Mouse (Mus musculus) hindbrain, embryonic 14.5 days (tissue): Measurements from ENCODE around the gene Kif1b. TPM values are rescaled to one million over a fixed set of nuclear protein-coding genes. Genes with fewer than 3 reads are reported as not detected.
"Not testable (repeated sequence)": the region's sequence is repeated elsewhere in the genome, so short reads cannot be mapped to it uniquely, and the experiment has no call there.

ENCODE experiments used
- ATAC-seq: fragments of 200-750 bp; cut with Nextera tagmentation; 2 replicates; pipeline ENCODE4 v1.8.0; 2017; ENCODE audit warnings: moderate number of reproducible peaks, mild to moderate bottlenecking, moderate TSS enrichment, moderate library complexity; ENCODE audit not compliant: low FRiP score
- DNase-seq: peaks from one replicate; pipeline ENCODE4 v3.0.0-alpha.2; 2015; ENCODE audit warnings: low spot score
- H3K27ac ChIP-seq: fragments of 300-500 bp; sonication (generic); 2 replicates; pipeline ENCODE4 v1.5.1; 2014; ENCODE audit warnings: mild to moderate bottlenecking, moderate library complexity
- H3K27me3 ChIP-seq: fragments of 300-500 bp; sonication (generic); 2 replicates; pipeline ENCODE4 v1.6.1; 2014; ENCODE audit warnings: mild to moderate bottlenecking, low read length, mixed read lengths; ENCODE audit not compliant: control insufficient read depth, insufficient read depth
- H3K36me3 ChIP-seq: fragments of 300-500 bp; sonication (generic); replicated peaks from 2 replicates; pipeline ENCODE4 v1.6.1; 2014; ENCODE audit not compliant: control insufficient read depth, insufficient read depth
- H3K4me1 ChIP-seq: fragments of 300-500 bp; sonication (generic); replicated peaks from 2 replicates; pipeline ENCODE4 v1.6.1; 2014; ENCODE audit warnings: antibody characterized with exemption, low read length, mixed read lengths; ENCODE audit not compliant: control insufficient read depth, insufficient read depth
- H3K4me2 ChIP-seq: fragments of 300-500 bp; sonication (generic); replicated peaks from 2 replicates; pipeline ENCODE4 v1.6.1; 2014; ENCODE audit warnings: mild to moderate bottlenecking, moderate library complexity
- H3K4me3 ChIP-seq: fragments of 300-500 bp; sonication (generic); replicated peaks from 2 replicates; pipeline ENCODE4 v1.5.1; 2014; ENCODE audit warnings: mild to moderate bottlenecking, low read length
- H3K9ac ChIP-seq: fragments of 300-500 bp; sonication (generic); 2 replicates; pipeline ENCODE4 v1.6.1; 2014
- H3K9me3 ChIP-seq: fragments of 300-500 bp; sonication (generic); 2 replicates; pipeline ENCODE4 v1.6.1; 2016; ENCODE audit warnings: low read length; ENCODE audit not compliant: control insufficient read depth
- WGBS: fragments of 180-500 bp; shearing (Covaris S2); extraction: QIAGEN DNeasy Blood & Tissue Kit; methylation state at CpG from one replicate; pipeline ENCODE4 v1.1.7; 2014; 5-methylcytosine and 5-hydroxymethylcytosine counted together
- polyA plus RNA-seq: library from polyadenylated mRNA; unstranded; fragments of >200 nt; fragmentation: Nextera tagmentation; extraction: Ambion mirVana; gene quantifications from 2 replicates; pipeline ENCODE4 v1.2.1, GENCODE M21; 2014

The Kif1b gene
- polyA plus RNA-seq, 1 experiment from 2014 or later, result 188 TPM

GRCm38 (mm10) chr4:149178328-149178727 lies 129.2 kb downstream of the Kif1b start:
- peaks cover 80% of the 10 kb centered on the region for H3K36me3 ChIP-seq
- H3K4me1 ChIP-seq, result no peaks in the 10 kb centered on the region
- DNase-seq, result no peak
- no peak overlapping the region for H3K4me2 ChIP-seq
- no peaks in the 10 kb centered on the region for H3K9me3 ChIP-seq
- ATAC-seq, result no peak
- H3K4me3 ChIP-seq, result no peak overlapping the region
- no peak overlapping the region for H3K27ac ChIP-seq
- no peak overlapping the region for H3K9ac ChIP-seq
- 71% methylated on average over 7 of the region's 7 CpGs for WGBS
- H3K27me3 ChIP-seq, result no peaks in the 10 kb centered on the region

GRCm38 (mm10) chr4:149177046-149177445 lies 130.4 kb downstream of the Kif1b start:
- Histone ChIP-seq H3K9me3 (no peaks in the 10 kb centered on the region), H3K27ac (no peak overlapping the region), H3K4me3 (no peak overlapping the region), H3K4me2 (no peak overlapping the region), H3K27me3 (no peaks in the 10 kb centered on the region), H3K9ac (no peak overlapping the region), H3K4me1 (no peaks in the 10 kb centered on the region), H3K36me3 (peaks cover 69% of the 10 kb centered on the region)
- no peak for ATAC-seq
- DNase-seq, result no peak
- 18% methylated on average over 5 of the region's 5 CpGs for WGBS

- Histone ChIP-seq H3K36me3 (peaks cover 68% of the 10 kb centered on the region), H3K4me2 (no peak overlapping the region), H3K27me3 (no peaks in the 10 kb centered on the region), H3K27ac (no peak overlapping the region), H3K4me1 (no peaks in the 10 kb centered on the region), H3K4me3 (no peak overlapping the region), H3K9me3 (no peaks in the 10 kb centered on the region), H3K9ac (no peak overlapping the region)
- WGBS, result 69% methylated on average over 6 of the region's 6 CpGs
- DNase-seq, result no peak
- ATAC-seq, result no peak
Observed at GRCm38 (mm10) chr4:149176645-149177044, 130.8 kb downstream of the Kif1b start.

GRCm38 (mm10) chr4:149173661-149174060 lies 133.8 kb downstream of the Kif1b start:
- H3K4me1 ChIP-seq, result no peaks in the 10 kb centered on the region
- 85% methylated on average over 6 of the region's 6 CpGs for WGBS
- no peaks in the 10 kb centered on the region for H3K9me3 ChIP-seq
- DNase-seq (no peak), ATAC-seq (no peak)
- peaks cover 38% of the 10 kb centered on the region for H3K36me3 ChIP-seq
- no peak overlapping the region for H3K4me3 ChIP-seq
- H3K4me2 ChIP-seq, result no peak overlapping the region
- H3K9ac ChIP-seq, result no peak overlapping the region
- H3K27ac ChIP-seq, result no peak overlapping the region
- H3K27me3 ChIP-seq, result no peaks in the 10 kb centered on the region

GRCm38 (mm10) chr4:149172666-149173065 lies 134.8 kb downstream of the Kif1b start:
- Histone ChIP-seq H3K4me1 (no peaks in the 10 kb centered on the region), H3K4me2 (no peak overlapping the region), H3K9me3 (no peaks in the 10 kb centered on the region), H3K9ac (no peak overlapping the region), H3K27me3 (no peaks in the 10 kb centered on the region), H3K36me3 (peaks cover 29% of the 10 kb centered on the region), H3K27ac (peak overlapping the region; percentile 57; the same call in 1 of the 2 replicates), H3K4me3 (no peak overlapping the region)
- DNase-seq, result peak; percentile 34
- no peak for ATAC-seq
- WGBS, result 54% methylated on average over 2 of the region's 2 CpGs

GRCm38 (mm10) chr4:149172083-149172482 lies 135.4 kb downstream of the Kif1b start:
- no peaks in the 10 kb centered on the region for H3K27me3 ChIP-seq
- H3K9ac ChIP-seq, result no peak overlapping the region
- peak overlapping the region; percentile 57 for H3K27ac ChIP-seq
- H3K9me3 ChIP-seq, result no peaks in the 10 kb centered on the region
- peaks cover 24% of the 10 kb centered on the region for H3K36me3 ChIP-seq
- no peak for ATAC-seq
- no peak overlapping the region for H3K4me2 ChIP-seq
- no peak overlapping the region for H3K4me3 ChIP-seq
- WGBS, result 95% methylated on average over 5 of the region's 5 CpGs
- DNase-seq, result no peak
- H3K4me1 ChIP-seq, result no peaks in the 10 kb centered on the region

- H3K27me3 ChIP-seq, result no peaks in the 10 kb centered on the region
- no peaks in the 10 kb centered on the region for H3K4me1 ChIP-seq
- DNase-seq (no peak), ATAC-seq (no peak)
- H3K9me3 ChIP-seq, result no peaks in the 10 kb centered on the region
- WGBS, result 77% methylated on average over 5 of the region's 5 CpGs
- H3K9ac ChIP-seq, result no peak overlapping the region
- no peak overlapping the region for H3K4me3 ChIP-seq
- no peak overlapping the region for H3K27ac ChIP-seq
- peaks cover 20% of the 10 kb centered on the region for H3K36me3 ChIP-seq
- H3K4me2 ChIP-seq, result no peak overlapping the region
Observed at GRCm38 (mm10) chr4:149171581-149171981, 135.9 kb downstream of the Kif1b start.

GRCm38 (mm10) chr4:149170394-149170931 lies 137.0 kb downstream of the Kif1b start:
- ATAC-seq, result no peak
- no peak overlapping the region; the same call in 1 of the 2 replicates for H3K27ac ChIP-seq

GRCm38 (mm10) chr4:149169926-149170325 lies 137.6 kb downstream of the Kif1b start:
- not testable (repeated sequence) for DNase-seq, H3K4me2 ChIP-seq
- WGBS, result 75% methylated on average over 7 of the region's 8 CpGs

More at GRCm38 (mm10) chr4:149170394-149170931, 137.0 kb downstream of the Kif1b start:
- H3K36me3 ChIP-seq, result peaks cover 11% of the 10 kb centered on the region; the same call in 1 of the 2 replicates
- 73% methylated on average over 7 of the region's 7 CpGs for WGBS
- DNase-seq, result no peak
- H3K9me3 ChIP-seq, result no peaks in the 10 kb centered on the region
- no peak overlapping the region for H3K4me3 ChIP-seq
- H3K4me2 ChIP-seq, result no peak overlapping the region
- H3K4me1 ChIP-seq, result peaks cover 4% of the 10 kb centered on the region
- H3K9ac ChIP-seq, result no peak overlapping the region
- no peaks in the 10 kb centered on the region for H3K27me3 ChIP-seq

GRCm38 (mm10) chr4:149168016-149168415 lies 139.5 kb downstream of the Kif1b start:
- Histone ChIP-seq H3K4me2 (peak overlapping the region; percentile 87; the same call in 1 of the 2 replicates), H3K27ac (no peak overlapping the region), H3K9ac (no peak overlapping the region), H3K4me1 (peaks cover 10% of the 10 kb centered on the region), H3K4me3 (0 out of 2 replicates have a peak overlapping the region, but pooled peaks have one; percentile 73), H3K9me3 (no peaks in the 10 kb centered on the region), H3K36me3 (peaks cover 27% of the 10 kb centered on the region), H3K27me3 (no peaks in the 10 kb centered on the region)
- DNase-seq, result no peak
- no peak for ATAC-seq
- WGBS, result 71% methylated on average over 2 of the region's 2 CpGs

More at GRCm38 (mm10) chr4:149169926-149170325, 137.6 kb downstream of the Kif1b start:
- H3K9me3 ChIP-seq, H3K9ac ChIP-seq, H3K4me3 ChIP-seq, H3K27ac ChIP-seq, ATAC-seq, H3K4me1 ChIP-seq, H3K27me3 ChIP-seq: not testable (repeated sequence)
- H3K36me3 ChIP-seq, result peaks cover 11% of the 10 kb centered on the region; the same call in 1 of the 2 replicates
